Mouse (Mus musculus): ENCODE results near the gene Emc1. TPM values are rescaled to one million over a fixed set of nuclear protein-coding genes. Genes with fewer than 3 reads are reported as not detected.
A peak's percentile ranks its signal among the peaks of the same experiment; 100 is the strongest.

The Emc1 gene
- polyA plus RNA-seq, 1 experiment from 2014 or later: 26.0 TPM

DNA sequence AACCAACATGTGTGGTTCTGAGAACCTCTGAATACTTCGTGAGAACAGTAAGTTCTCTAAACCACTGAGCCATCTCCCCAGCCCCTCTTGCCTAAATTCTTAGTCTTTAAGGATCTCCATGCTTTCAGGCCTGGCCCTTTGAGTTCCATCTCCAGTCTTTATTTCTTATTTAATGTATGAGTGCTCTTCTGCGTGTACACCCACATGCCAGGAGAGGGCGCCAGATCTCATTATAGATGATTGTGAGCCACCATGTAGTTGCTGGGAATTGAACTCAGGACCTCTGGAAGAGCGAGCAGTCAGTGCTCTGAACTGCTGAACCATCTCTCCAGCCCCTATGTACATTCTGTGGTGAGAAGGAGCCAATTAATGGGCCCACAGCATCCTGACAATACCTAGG, 39.8 kb upstream of the Emc1 start:
- 66% methylated on average over 4 of the region's 4 CpGs for whole genome bisulfite sequencing
- Histone ChIP-seq H3K27ac (ENCODE audit: low read depth, low read length) (no peak overlapping the region), H3K27me3 (ENCODE audit: control insufficient read depth, insufficient read depth, low read length) (0 out of 2 replicates have a peak, but pooled peaks cover 2% of the 10 kb centered on the region), H3K4me3 (ENCODE audit: low read depth, low read length) (no peak overlapping the region), H3K4me1 (ENCODE audit: control insufficient read depth, insufficient read depth, low read length) (peaks cover 5% of the 10 kb centered on the region; the same call in 1 of the 2 replicates), H3K4me2 (ENCODE audit: low read depth) (no peak overlapping the region), H3K9ac (ENCODE audit: low read length) (no peak overlapping the region), H3K9me3 (ENCODE audit: control insufficient read depth, low read length) (no peaks in the 10 kb centered on the region), H3K36me3 (ENCODE audit: control insufficient read depth, insufficient read depth, low read length) (peaks cover 3% of the 10 kb centered on the region; the same call in 1 of the 2 replicates)
- DNase-seq (ENCODE audit: low spot score) (no peak), ATAC-seq (ENCODE audit: insufficient read depth, low FRiP score, low TSS enrichment) (no peak)

DNA sequence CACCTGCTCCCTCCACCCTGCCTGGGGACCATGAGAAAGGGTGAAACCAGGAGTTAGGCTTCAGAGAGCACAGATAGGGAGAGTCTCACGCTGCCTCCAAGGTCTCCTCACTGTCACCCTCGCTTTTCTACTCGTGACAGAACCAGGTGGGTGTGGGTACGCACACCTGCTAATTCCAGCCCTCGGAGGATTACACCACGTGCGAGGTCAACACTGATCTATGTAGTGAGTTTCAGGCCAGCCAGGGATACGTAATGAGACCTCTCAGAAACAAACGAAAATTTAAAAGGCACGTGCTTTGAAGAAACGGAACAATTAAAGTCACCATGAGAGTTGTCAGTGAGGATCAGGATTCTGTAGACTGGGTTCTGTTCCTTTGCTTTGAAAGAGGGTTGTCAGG, 33.9 kb upstream of the Emc1 start:
- DNase-seq (ENCODE audit: low spot score): no peak
- no peak overlapping the region for H3K27ac ChIP-seq (ENCODE audit: low read depth, low read length)
- peaks cover 3% of the 10 kb centered on the region; the same call in 1 of the 2 replicates for H3K36me3 ChIP-seq (ENCODE audit: control insufficient read depth, insufficient read depth, low read length)
- H3K9ac ChIP-seq (ENCODE audit: low read length): no peak overlapping the region
- H3K4me1 ChIP-seq (ENCODE audit: control insufficient read depth, insufficient read depth, low read length): no peaks in the 10 kb centered on the region
- H3K27me3 ChIP-seq (ENCODE audit: control insufficient read depth, insufficient read depth, low read length): no peaks in the 10 kb centered on the region
- no peaks in the 10 kb centered on the region for H3K9me3 ChIP-seq (ENCODE audit: control insufficient read depth, low read length)
- WGBS: 94% methylated on average over 11 of the region's 11 CpGs
- no peak overlapping the region for H3K4me3 ChIP-seq (ENCODE audit: low read depth, low read length)
- no peak overlapping the region for H3K4me2 ChIP-seq (ENCODE audit: low read depth)
- ATAC-seq (ENCODE audit: insufficient read depth, low FRiP score, low TSS enrichment): no peak

DNA sequence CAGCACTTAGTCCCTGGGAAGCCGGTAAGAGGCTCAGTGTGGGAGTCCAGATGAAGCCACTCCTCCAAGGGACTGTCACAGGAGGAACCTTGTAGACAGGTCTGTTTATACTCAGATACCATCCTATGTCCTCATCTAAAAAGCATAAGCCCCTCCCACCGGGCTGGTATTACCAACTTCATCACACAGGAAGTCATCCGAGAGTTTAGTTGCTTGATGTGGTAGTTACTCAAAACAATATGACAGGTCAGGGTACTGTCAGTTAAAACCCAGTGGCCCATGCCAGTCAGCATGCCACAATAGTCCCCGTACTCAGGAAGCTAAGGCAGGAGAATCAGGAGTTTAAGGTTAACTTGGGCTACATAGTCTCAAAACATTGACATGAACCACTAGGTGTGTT, 32.6 kb upstream of the Emc1 start:
- WGBS: 93% methylated on average over 4 of the region's 4 CpGs
- no peak for ATAC-seq (ENCODE audit: insufficient read depth, low FRiP score, low TSS enrichment)
- Histone ChIP-seq H3K4me1 (ENCODE audit: control insufficient read depth, insufficient read depth, low read length) (no peaks in the 10 kb centered on the region), H3K4me3 (ENCODE audit: low read depth, low read length) (no peak overlapping the region), H3K4me2 (ENCODE audit: low read depth) (no peak overlapping the region), H3K27me3 (ENCODE audit: control insufficient read depth, insufficient read depth, low read length) (no peaks in the 10 kb centered on the region), H3K9ac (ENCODE audit: low read length) (no peak overlapping the region), H3K9me3 (ENCODE audit: control insufficient read depth, low read length) (no peaks in the 10 kb centered on the region), H3K36me3 (ENCODE audit: control insufficient read depth, insufficient read depth, low read length) (peaks cover under 1% of the 10 kb centered on the region; the same call in 1 of the 2 replicates), H3K27ac (ENCODE audit: low read depth, low read length) (no peak overlapping the region)
- DNase-seq (ENCODE audit: low spot score): no peak

DNA sequence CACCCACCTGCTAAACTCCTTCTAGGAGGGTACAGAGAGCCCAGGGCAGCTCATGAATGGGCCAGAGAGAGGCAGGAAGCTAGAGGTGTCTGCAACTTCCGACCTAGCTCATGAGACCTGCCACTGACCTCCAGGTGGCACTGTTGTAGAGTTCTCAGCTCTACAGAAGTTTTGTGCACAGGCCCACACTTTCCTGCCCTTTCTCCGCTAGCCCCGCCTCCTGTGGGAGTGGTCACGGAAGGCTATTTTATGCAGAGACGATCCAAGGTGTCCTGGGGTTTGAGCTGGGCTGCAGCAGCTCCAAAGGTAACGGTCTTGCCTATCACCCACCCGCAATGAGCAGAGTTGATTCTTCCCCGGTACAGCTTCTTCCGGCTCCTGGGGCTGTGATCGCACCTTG, 21.8 kb upstream of the Emc1 start:
- no peaks in the 10 kb centered on the region for H3K4me1 ChIP-seq (ENCODE audit: control insufficient read depth, insufficient read depth, low read length)
- no peak for ATAC-seq (ENCODE audit: insufficient read depth, low FRiP score, low TSS enrichment)

DNA sequence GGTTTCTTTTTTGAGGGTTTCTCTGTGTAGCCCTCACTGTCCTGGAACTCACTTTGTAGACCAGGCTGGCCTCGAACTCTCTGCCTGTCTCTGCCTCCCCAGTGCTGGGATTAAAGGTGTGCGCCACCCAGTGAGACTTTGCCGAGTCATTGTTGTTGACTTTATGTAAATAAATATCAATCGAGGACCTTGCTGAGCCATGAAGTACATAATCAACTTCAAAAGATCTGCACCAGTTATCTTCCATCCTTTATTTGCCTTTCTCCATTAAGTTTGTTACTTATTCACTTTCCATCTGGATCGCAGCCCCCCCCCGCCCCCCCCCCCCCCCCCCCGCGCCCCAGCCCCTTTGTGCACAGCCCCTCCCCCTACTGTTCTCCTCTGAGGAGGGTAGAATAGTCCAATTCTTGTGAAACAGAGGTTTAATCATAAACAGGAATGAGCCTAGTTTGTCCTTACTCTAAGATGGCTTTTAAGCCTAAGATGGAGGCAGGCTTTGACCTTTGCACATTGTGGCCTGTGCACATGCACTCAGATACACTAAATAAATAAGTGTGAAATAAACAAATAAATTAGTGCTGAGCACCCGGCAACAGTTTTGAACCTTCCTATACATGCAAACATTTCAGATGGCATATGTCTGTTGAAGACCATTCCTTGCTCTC, 17.6 kb upstream of the Emc1 start:
- Histone ChIP-seq H3K4me3 (ENCODE audit: low read depth, low read length) (no peak overlapping the region), H3K4me1 (ENCODE audit: control insufficient read depth, insufficient read depth, low read length) (no peaks in the 10 kb centered on the region), H3K36me3 (ENCODE audit: control insufficient read depth, insufficient read depth, low read length) (no peaks in the 10 kb centered on the region), H3K9ac (ENCODE audit: low read length) (no peak overlapping the region), H3K9me3 (ENCODE audit: control insufficient read depth, low read length) (no peaks in the 10 kb centered on the region), H3K4me2 (ENCODE audit: low read depth) (no peak overlapping the region), H3K27me3 (ENCODE audit: control insufficient read depth, insufficient read depth, low read length) (no peaks in the 10 kb centered on the region), H3K27ac (ENCODE audit: low read depth, low read length) (no peak overlapping the region)
- no peak for DNase-seq (ENCODE audit: low spot score)
- 66% methylated on average over 7 of the region's 9 CpGs for WGBS
- ATAC-seq (ENCODE audit: insufficient read depth, low FRiP score, low TSS enrichment): no peak

More for the DNA sequence above, 21.8 kb upstream of the Emc1 start:
- no peaks in the 10 kb centered on the region for H3K36me3 ChIP-seq (ENCODE audit: control insufficient read depth, insufficient read depth, low read length)
- H3K9ac ChIP-seq (ENCODE audit: low read length): no peak overlapping the region
- DNase-seq (ENCODE audit: low spot score): peak; percentile 79
- no peak overlapping the region for H3K27ac ChIP-seq (ENCODE audit: low read depth, low read length)
- H3K4me3 ChIP-seq (ENCODE audit: low read depth, low read length): no peak overlapping the region
- WGBS: 8% methylated on average over 10 of the region's 10 CpGs
- H3K4me2 ChIP-seq (ENCODE audit: low read depth): no peak overlapping the region
- no peaks in the 10 kb centered on the region for H3K9me3 ChIP-seq (ENCODE audit: control insufficient read depth, low read length)
- no peaks in the 10 kb centered on the region for H3K27me3 ChIP-seq (ENCODE audit: control insufficient read depth, insufficient read depth, low read length)

DNA sequence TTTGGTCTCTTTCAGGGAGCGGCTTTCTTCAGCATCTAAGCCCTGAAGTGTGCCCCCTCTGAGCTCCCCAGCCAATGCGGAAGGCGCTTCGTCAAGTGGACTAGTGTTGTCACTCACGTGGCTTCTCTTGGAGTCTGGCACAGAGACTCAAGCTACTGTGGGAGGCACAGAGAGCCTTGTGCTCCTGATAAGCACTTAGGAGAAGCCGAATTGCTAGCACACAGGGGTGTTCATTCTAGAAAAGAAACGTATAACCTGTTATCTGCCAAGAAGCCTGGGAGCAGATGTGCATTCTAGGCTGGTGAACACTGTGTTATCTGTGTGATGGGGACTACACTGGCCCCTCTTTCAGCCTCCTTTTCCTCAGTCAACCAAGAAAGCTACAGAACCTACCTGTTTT, 16.9 kb upstream of the Emc1 start:
- ATAC-seq (ENCODE audit: insufficient read depth, low FRiP score, low TSS enrichment): no peak
- DNase-seq (ENCODE audit: low spot score): no peak
- Histone ChIP-seq H3K4me2 (ENCODE audit: low read depth) (no peak overlapping the region), H3K4me3 (ENCODE audit: low read depth, low read length) (no peak overlapping the region), H3K27me3 (ENCODE audit: control insufficient read depth, insufficient read depth, low read length) (no peaks in the 10 kb centered on the region), H3K9me3 (ENCODE audit: control insufficient read depth, low read length) (no peaks in the 10 kb centered on the region), H3K27ac (ENCODE audit: low read depth, low read length) (no peak overlapping the region), H3K36me3 (ENCODE audit: control insufficient read depth, insufficient read depth, low read length) (no peaks in the 10 kb centered on the region), H3K4me1 (ENCODE audit: control insufficient read depth, insufficient read depth, low read length) (no peaks in the 10 kb centered on the region), H3K9ac (ENCODE audit: low read length) (no peak overlapping the region)
- 73% methylated on average over 7 of the region's 7 CpGs for WGBS

DNA sequence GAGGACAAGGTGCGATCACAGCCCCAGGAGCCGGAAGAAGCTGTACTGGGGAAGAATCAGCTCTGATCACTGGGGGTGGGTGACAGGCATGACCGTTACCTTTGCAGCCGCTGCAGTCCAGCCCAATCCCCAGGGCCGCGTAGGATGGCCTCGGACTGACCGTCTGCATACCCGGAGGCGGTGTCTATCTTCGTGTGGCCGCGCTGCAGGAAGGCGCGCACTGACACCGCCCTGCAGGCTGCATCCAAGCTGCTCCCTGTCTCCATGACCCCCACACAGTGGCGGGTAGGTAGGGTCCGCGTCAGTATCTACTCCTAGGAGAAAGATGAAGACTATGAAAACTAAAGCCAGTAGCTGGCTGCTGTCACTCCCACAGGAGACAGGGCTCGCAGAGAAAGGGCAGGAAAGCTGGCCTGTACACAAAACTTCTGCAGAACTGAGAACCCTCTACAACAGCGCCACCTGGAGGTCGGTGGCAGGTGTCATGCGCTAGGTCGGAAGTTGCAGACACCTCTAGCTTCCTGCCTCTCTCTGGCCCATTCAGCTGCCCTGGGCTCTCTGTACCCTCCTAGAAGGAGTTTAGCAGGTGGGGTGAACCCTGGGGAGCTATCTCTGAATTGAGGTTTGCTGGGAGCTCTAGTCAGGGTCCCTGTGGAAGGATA, 15.4 kb upstream of the Emc1 start:
- no peaks in the 10 kb centered on the region for H3K4me1 ChIP-seq (ENCODE audit: control insufficient read depth, insufficient read depth, low read length)
- H3K4me3 ChIP-seq (ENCODE audit: low read depth, low read length): no peak overlapping the region
- H3K27me3 ChIP-seq (ENCODE audit: control insufficient read depth, insufficient read depth, low read length): no peaks in the 10 kb centered on the region
- peak overlapping the region; percentile 23; the same call in 1 of the 2 replicates for H3K4me2 ChIP-seq (ENCODE audit: low read depth)
- ATAC-seq (ENCODE audit: insufficient read depth, low FRiP score, low TSS enrichment) (no peak), DNase-seq (ENCODE audit: low spot score) (peak; percentile 74)
- H3K36me3 ChIP-seq (ENCODE audit: control insufficient read depth, insufficient read depth, low read length): no peaks in the 10 kb centered on the region
- H3K9ac ChIP-seq (ENCODE audit: low read length): no peak overlapping the region
- WGBS: 21% methylated on average over 24 of the region's 24 CpGs
- H3K27ac ChIP-seq (ENCODE audit: low read depth, low read length): no peak overlapping the region
- no peaks in the 10 kb centered on the region for H3K9me3 ChIP-seq (ENCODE audit: control insufficient read depth, low read length)

DNA sequence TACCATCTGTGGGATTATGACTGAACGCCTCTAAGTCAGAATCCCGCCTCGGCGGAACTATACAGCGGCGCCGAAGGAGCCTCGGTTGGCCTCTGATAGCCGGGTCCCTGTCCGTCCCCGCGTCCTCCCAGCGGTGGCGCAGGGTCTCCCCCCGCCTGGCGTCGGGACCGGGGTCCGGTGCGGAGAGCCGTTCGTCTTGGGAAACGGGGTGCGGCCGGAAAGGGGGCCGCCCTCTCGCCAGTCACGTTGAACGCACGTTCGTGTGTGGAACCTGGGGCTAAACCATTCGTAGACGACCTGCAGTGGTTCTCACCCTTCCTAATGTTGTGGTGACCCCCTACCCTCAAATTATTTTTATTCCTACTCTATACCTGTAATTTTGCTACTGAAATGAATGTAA, 14.2 kb upstream of the Emc1 start:
- Histone ChIP-seq H3K27ac (ENCODE audit: low read depth, low read length) (no peak overlapping the region), H3K4me1 (ENCODE audit: control insufficient read depth, insufficient read depth, low read length) (no peaks in the 10 kb centered on the region), H3K4me2 (ENCODE audit: low read depth) (no peak overlapping the region), H3K9ac (ENCODE audit: low read length) (no peak overlapping the region), H3K27me3 (ENCODE audit: control insufficient read depth, insufficient read depth, low read length) (no peaks in the 10 kb centered on the region), H3K9me3 (ENCODE audit: control insufficient read depth, low read length) (no peaks in the 10 kb centered on the region), H3K36me3 (ENCODE audit: control insufficient read depth, insufficient read depth, low read length) (no peaks in the 10 kb centered on the region), H3K4me3 (ENCODE audit: low read depth, low read length) (no peak overlapping the region)
- WGBS: 50% methylated on average over 33 of the region's 33 CpGs
- DNase-seq (ENCODE audit: low spot score): no peak
- ATAC-seq (ENCODE audit: insufficient read depth, low FRiP score, low TSS enrichment): no peak

DNA sequence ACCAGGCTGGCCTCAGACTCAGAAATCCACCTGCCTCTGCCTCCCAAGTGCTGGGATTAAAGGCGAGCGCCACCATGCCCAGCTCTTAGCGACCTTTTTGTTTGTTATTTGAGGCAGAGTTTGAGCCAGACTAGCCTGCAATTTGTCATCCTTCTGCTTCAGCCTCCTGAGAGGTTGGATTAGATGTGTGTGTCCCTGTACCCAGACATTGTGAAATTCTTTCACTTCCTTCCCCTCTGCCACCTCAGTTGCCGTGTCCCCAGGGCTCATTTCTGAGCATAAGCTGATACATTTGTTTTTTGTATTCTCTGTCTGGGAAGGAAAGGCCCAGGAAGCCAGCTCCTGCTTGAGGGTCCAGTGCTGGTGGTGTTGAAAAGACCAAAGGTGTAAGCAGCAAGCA, 11.6 kb upstream of the Emc1 start:
- Histone ChIP-seq H3K4me1 (ENCODE audit: control insufficient read depth, insufficient read depth, low read length) (no peaks in the 10 kb centered on the region), H3K4me2 (ENCODE audit: low read depth) (no peak overlapping the region), H3K27ac (ENCODE audit: low read depth, low read length) (no peak overlapping the region), H3K27me3 (ENCODE audit: control insufficient read depth, insufficient read depth, low read length) (no peaks in the 10 kb centered on the region), H3K9me3 (ENCODE audit: control insufficient read depth, low read length) (no peaks in the 10 kb centered on the region), H3K4me3 (ENCODE audit: low read depth, low read length) (no peak overlapping the region), H3K36me3 (ENCODE audit: control insufficient read depth, insufficient read depth, low read length) (no peaks in the 10 kb centered on the region), H3K9ac (ENCODE audit: low read length) (no peak overlapping the region)
- WGBS: 84% methylated on average over 4 of the region's 4 CpGs
- DNase-seq (ENCODE audit: low spot score) (no peak), ATAC-seq (ENCODE audit: insufficient read depth, low FRiP score, low TSS enrichment) (no peak)
